Mouse (Mus musculus) cerebellum, adult 8-10 months (tissue): ENCODE measurements around the gene Fam205a3.
"Not testable (repeated sequence)": the region's sequence is repeated elsewhere in the genome, so short reads cannot be mapped to it uniquely, and the experiment has no call there.

Source experiments
- DNase-seq: peaks from one replicate; pipeline ENCODE4 v3.0.0; 2022

Fam205a3 gene

DNA sequence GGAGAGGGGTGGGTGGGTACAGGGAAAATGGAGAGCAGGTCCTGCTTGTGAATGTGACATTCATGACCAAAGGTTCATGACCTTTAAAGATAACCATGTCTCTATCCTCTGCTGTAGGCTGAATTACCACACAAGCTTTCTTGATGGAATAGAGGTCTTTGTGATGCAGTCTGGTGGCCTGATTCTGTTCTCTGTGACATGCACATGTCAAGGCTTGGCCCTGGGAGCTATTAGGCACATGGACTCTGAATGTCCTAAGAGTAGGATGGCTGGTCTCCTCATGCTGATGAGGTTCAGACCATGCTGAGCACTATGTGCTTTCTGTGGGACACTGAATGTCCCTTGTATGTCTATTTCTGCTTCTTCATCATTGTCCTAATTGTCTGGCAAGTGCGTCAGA is at the start of gene Fam205a3:
Gene Fam205a3 (plus strand): TSS at position 301 of the 400 bp plus-strand sequence.
- DNase-seq, result not testable (repeated sequence)

DNA sequence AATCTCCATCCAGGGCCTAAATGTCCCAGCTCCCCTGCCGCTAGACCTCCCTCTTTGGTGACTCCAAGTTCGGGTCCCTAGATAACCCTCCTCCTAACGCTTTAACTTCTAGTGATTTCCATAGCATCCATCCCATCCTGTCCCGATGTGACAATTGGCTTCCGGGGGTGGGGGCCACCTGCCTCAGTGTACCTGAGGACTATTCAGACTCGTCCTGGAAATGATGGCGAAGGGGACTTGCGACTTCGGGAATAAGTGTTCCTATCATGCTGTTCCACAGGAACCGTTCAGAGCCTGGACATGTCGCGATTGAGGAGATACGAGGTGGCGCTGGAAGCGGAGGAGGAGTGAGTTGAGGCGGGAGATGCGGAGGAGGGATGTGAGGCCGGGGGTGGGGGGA is 24.2 kb upstream of the Fam205a3 start, which contains the start of gene Gm21953:
Gene Gm21953 (plus strand): TSS at position 301 of the 400 bp plus-strand sequence.
- not testable (repeated sequence) for DNase-seq
